Mouse (Mus musculus): Measurements from ENCODE around the gene Alox5.

Gene Alox5

DNA sequence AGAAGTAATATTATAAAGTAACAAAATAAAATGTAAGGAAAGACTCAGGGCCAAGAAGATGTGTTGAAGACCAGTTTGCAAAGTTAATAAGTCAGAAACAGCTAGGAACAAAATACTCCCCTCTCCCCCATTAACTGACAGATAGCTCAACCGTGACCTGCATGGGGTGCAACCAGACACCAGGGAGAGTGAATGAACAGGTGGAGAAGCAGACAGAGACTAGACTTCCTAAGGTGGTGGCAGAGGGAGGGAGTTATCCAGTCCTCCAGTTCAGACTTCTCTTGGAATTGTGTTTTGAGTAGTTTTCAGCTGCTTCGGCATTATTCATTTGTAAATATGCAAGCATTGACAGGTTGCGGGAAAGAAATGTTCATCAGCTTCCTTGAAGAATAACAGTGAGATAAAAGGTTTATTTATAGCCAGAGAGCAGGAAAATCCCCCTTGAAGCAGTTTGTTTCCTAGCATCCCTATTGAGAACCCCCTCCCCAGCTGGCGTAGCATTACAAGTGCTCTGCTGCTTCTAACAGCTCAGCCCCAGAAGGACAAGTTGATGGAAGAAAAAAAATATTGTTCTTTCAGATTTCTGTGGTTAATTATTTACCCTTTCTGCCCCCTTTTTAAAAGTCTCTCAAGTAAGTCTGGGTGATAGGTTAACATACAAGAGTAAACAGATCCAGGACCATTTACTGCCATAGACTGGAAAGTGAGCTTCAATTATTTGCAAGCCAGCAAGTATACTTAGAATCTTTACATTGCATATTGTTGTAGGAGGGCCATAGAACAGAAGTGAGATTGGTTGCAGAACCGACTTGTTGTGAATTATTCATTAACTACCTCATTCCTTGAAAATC is 75.6 kb downstream of the Alox5 start:
- no peak for DNase-seq (ENCODE audit: low spot score in 2 of 2)

DNA sequence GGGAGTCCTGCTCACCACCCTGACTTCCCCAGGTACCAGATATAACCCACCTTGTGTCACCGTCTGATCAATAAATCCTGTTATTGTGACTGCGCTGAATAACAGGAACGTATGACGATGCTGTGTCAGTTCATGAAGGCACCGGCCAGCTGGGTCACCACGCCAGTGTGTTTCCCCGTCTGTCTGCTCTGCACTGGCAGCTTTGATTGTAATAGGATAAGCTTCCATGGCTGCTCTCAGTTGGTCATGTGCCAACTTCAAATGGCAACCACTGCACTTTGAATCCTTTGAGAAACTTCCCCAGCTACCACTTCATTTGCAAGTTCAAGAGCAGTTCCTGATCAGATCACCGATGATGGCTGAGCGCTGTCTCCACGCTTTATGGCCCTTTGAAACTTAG is 77.4 kb downstream of the Alox5 start:
- no peak for DNase-seq (ENCODE audit: low spot score in 2 of 2)

- DNase-seq (ENCODE audit: low spot score in 2 of 2), result no peak
Measured at GRCm38 (mm10) chr6:116381605-116382004, 79.4 kb downstream of the Alox5 start.

- DNase-seq (ENCODE audit: low spot score in 2 of 2), result no peak
Measured at GRCm38 (mm10) chr6:116380157-116380556, 80.8 kb downstream of the Alox5 start.

DNA sequence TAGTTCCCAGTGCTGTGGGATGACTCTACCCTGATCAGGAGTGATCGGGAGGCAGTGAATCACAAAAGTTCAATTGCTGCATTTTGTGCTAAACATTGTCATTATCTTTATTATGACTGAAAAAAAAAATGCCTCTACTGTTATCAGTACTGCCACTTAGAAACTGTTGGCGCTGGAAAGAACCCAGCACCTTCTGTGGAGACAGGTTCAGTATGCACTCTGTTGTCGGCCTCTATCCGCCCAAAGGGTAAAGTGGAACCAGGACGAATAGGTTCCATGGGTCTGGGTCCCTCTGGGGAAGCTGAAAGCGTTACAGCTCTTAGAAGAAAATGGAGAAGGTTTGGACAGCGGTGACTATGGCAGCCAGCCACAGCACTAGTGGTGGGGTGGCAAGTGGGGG is 82.1 kb downstream of the Alox5 start:
- DNase-seq (ENCODE audit: low spot score in 2 of 2), result no peak

DNA sequence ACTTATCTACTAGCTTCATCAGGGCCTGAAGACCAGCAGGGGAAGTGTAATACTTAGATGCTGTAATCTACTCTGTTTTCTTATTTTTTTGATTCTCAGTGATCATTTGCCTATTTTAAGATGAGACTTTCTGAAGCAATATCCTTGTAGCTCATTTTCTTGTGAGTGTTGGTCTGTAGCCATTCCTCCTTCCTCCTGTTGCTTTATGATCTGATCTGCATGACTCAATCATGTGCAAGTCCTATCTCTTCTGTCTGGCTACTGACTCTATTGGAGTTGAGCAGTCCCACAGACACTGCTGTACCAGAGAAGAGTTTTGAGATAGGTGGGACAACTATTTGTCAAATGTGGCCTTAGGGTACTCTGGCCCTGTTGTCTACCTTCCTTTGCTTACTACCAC is 86.4 kb downstream of the Alox5 start:
- DNase-seq (ENCODE audit: low spot score in 2 of 2), result no peak

- DNase-seq (ENCODE audit: low spot score in 2 of 2), result no peak
Measured at GRCm38 (mm10) chr6:116374136-116374535, 86.8 kb downstream of the Alox5 start.

DNA sequence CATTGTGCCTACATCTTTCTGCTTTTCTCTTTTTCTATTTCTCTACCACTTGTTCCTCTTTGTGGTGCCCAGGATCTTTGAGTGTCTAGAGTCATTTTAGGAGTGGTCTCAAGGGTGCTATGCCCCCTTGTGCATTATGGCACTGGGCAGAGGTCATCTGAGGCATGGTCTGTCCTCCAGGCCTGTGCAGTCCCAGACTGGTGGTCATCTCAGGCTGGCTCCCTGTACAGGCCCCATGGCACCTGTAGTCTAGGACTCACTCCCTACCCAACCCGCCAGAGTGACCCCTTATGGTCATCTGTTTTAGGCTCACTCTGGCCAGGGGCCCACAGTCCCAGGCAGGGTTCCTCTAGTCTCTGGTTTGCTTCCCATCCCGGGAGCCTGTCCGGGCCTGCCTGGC is 89.5 kb downstream of the Alox5 start:
- DNase-seq (ENCODE audit: low spot score in 2 of 2), result no peak

GRCm38 (mm10) chr6:116370216-116370976 is 90.6 kb downstream of the Alox5 start:
- DNase-seq (ENCODE audit: low spot score in 2 of 2), result no peak

DNA sequence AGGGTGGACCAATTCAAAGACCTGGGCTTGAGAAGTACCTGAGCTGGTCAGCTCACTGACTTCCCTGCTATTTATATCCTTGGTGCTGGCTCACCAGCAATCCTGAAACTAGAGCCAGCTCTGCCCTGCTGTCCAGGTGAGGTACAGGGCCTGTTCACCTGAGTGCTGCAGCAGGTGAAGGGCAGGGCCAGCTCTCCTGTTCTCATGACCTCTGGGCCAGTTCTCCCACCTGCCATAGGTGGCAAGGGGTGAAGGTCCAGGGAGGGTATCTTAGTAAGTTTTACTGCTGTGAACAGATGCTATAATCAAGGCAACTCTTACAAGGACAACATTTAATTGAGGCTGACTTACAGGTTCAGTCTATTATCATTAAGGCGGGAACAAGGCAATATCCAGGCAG is 91.2 kb downstream of the Alox5 start:
- DNase-seq (ENCODE audit: low spot score in 2 of 2), result no peak

DNA sequence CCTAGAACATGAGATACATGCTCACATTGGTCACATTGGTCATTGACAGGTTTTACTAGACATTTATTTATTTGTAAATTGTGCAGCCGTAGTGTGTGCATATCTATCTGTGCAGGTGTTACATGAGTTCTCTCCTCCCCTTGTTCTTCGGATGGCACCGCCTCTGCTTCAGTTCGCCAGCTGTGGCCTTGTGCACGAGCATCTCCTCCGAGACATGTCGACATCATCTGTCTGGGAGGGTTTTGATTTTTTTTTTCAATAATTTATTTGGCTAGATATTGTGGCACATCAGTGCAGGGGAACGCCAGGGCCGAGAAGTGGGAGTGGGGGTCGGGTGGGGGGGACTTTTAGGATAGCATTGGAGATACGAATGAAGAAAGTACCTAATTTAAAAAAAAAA is 93.0 kb downstream of the Alox5 start:
- no peak for DNase-seq (ENCODE audit: low spot score in 2 of 2)

DNA sequence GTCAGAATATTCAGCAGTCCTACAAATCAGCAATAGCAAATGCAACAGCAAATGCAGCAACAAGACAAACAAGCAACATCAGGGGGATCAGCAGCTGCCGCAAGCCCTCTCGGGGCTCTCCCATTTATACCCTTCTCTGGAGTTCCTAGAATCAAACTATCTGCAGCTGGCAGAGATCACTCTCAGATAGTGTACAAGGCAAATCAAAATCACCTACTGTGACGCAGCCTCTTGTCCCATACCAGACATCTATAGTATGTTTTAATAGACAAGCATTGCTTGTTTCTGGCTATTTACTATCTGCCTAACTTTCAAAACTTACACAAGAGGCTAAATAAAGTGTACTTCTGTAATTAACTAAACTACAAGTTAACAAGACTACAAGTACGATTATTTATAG is 99.0 kb downstream of the Alox5 start:
- DNase-seq (ENCODE audit: low spot score in 2 of 2), result no peak

- DNase-seq (ENCODE audit: low spot score in 2 of 2), result no peak
Measured at GRCm38 (mm10) chr6:116361463-116361862, 99.5 kb downstream of the Alox5 start.

Data from cerebellum, postnatal 4 days (tissue).